Mouse (Mus musculus): Measurements from ENCODE around the gene Srrm2. TPM values are rescaled to one million over a fixed set of nuclear protein-coding genes. Genes with fewer than 3 reads are reported as not detected.
"Not testable (repeated sequence)": the region's sequence is repeated elsewhere in the genome, so short reads cannot be mapped to it uniquely, and the experiment has no call there.

Srrm2 gene
- polyA plus RNA-seq, 1 experiment from 2014 or later: 172 TPM

DNA sequence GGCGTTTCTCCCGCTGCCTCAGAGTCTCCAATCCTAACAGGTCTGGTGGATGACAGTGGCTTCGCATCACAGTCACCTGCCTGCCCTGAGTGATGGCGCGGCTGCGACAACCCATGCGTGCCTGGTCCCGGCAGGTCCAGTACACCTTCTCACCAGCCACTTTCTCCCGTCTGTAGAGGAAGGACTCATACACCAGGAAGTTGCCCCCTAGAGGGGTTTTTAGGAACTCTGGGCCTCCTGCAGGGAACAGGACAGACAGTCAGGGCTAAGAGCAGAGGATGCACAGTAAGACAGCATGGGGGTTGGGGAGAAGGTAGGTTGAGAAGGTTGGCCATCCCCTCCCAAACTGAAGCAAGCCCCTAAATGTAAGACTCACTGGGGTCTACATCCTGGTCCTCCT lies 30.1 kb upstream of the Srrm2 start:
- no peaks in the 10 kb centered on the region for H3K36me3 ChIP-seq (ENCODE audit: control insufficient read depth, insufficient read depth)

DNA sequence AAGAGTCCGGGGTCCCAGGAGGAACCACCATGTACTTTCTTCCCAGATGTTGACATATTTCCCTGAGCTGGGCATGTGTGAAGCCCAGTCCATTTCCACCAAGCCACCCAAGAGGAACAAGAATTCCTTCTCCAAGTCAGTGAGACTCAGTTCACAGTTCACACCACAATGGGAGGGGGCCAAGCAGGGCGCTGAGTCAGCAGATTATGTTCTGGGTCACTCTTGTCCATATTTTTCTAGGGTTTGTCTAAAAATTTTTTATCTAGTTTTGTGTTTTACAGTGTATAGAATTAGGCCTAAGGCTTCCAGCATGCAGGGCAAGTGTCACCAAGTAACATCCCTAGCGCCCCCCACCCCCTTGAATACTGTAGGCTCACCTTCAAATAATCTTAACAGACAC lies 29.2 kb upstream of the Srrm2 start:
- no peak overlapping the region for H3K9ac ChIP-seq (ENCODE audit: low read depth, low read length)
- H3K4me2 ChIP-seq (ENCODE audit: low read depth, low read length): no peak overlapping the region
- H3K9me3 ChIP-seq (replicated peaks; ENCODE audit: control insufficient read depth, low read length): no peaks in the 10 kb centered on the region
- H3K4me1 ChIP-seq (ENCODE audit: control insufficient read depth, low read depth, low read length): no peaks in the 10 kb centered on the region
- no peaks in the 10 kb centered on the region for H3K27me3 ChIP-seq (ENCODE audit: control insufficient read depth, insufficient read depth, low read depth, low read length)
- ATAC-seq (ENCODE audit: low read depth): no peak
- no peak overlapping the region for H3K27ac ChIP-seq (ENCODE audit: low read length)
- WGBS (ENCODE audit: insufficient replicate concordance): 72% methylated on average over 3 of the region's 3 CpGs
- no peaks in the 10 kb centered on the region for H3K36me3 ChIP-seq (ENCODE audit: control insufficient read depth, insufficient read depth)
- no peak overlapping the region for H3K4me3 ChIP-seq (ENCODE audit: low read depth, low read length)

More for the DNA sequence above, 30.1 kb upstream of the Srrm2 start:
- no peak overlapping the region for H3K27ac ChIP-seq (ENCODE audit: low read length)
- no peaks in the 10 kb centered on the region for H3K27me3 ChIP-seq (ENCODE audit: control insufficient read depth, insufficient read depth, low read depth, low read length)
- no peak overlapping the region for H3K4me2 ChIP-seq (ENCODE audit: low read depth, low read length)
- 78% methylated on average over 9 of the region's 9 CpGs for WGBS (ENCODE audit: insufficient replicate concordance)
- H3K4me1 ChIP-seq (ENCODE audit: control insufficient read depth, low read depth, low read length): no peaks in the 10 kb centered on the region
- H3K4me3 ChIP-seq (ENCODE audit: low read depth, low read length): no peak overlapping the region
- ATAC-seq (ENCODE audit: low read depth): no peak
- no peaks in the 10 kb centered on the region for H3K9me3 ChIP-seq (replicated peaks; ENCODE audit: control insufficient read depth, low read length)
- no peak overlapping the region for H3K9ac ChIP-seq (ENCODE audit: low read depth, low read length)

DNA sequence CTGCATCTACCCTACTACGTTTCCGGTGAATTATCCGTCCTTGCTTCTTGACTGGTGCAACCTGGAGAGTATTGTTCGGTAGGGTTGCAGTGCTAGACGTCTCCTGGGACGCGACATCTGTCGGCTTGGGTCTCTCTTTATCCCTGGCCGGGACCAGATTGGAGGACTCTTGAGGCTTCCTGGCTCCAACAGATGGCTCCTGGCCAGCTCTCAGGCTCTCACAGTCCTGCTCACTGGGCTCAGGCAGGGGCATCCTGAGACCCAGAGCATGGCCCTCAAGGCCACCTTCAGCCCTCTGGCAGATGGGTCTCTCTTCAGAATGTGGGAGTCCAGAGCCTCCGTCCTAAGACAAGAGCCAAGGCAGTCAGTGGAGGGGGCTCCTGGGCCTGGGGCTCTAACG lies 27.4 kb upstream of the Srrm2 start:
- Histone ChIP-seq H3K4me3 (ENCODE audit: low read depth, low read length) (no peak overlapping the region), H3K9ac (ENCODE audit: low read depth, low read length) (no peak overlapping the region), H3K27ac (ENCODE audit: low read length) (no peak overlapping the region), H3K36me3 (ENCODE audit: control insufficient read depth, insufficient read depth) (no peaks in the 10 kb centered on the region), H3K4me2 (ENCODE audit: low read depth, low read length) (no peak overlapping the region), H3K4me1 (ENCODE audit: control insufficient read depth, low read depth, low read length) (no peaks in the 10 kb centered on the region), H3K9me3 (replicated peaks; ENCODE audit: control insufficient read depth, low read length) (no peaks in the 10 kb centered on the region), H3K27me3 (ENCODE audit: control insufficient read depth, insufficient read depth, low read depth, low read length) (no peaks in the 10 kb centered on the region)
- 80% methylated on average over 11 of the region's 11 CpGs for WGBS (ENCODE audit: insufficient replicate concordance)
- ATAC-seq (ENCODE audit: low read depth): no peak

DNA sequence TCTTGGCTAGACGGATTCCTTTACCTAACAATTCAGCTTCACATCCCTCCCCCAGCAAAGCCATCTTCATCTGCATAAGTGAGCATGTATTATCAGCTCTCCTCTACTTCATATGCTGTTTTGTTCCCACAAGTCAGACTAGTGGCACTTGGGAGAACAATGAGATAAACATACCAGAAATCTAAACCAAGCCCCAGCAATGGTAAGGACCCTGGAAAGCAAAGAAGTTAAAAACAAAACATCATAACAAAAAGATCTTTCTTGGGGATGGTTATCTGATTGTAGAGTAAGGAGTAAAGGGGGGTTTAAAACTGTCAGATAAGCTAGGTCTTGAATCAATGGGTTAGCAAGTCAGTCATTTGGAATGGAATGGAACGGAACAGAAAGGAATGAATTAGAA lies 19.8 kb upstream of the Srrm2 start:
- no peaks in the 10 kb centered on the region for H3K27me3 ChIP-seq (ENCODE audit: control insufficient read depth, insufficient read depth, low read depth, low read length)
- WGBS (ENCODE audit: insufficient replicate concordance): 33% methylated on average over 2 of the region's 2 CpGs
- no peaks in the 10 kb centered on the region for H3K36me3 ChIP-seq (ENCODE audit: control insufficient read depth, insufficient read depth)

DNA sequence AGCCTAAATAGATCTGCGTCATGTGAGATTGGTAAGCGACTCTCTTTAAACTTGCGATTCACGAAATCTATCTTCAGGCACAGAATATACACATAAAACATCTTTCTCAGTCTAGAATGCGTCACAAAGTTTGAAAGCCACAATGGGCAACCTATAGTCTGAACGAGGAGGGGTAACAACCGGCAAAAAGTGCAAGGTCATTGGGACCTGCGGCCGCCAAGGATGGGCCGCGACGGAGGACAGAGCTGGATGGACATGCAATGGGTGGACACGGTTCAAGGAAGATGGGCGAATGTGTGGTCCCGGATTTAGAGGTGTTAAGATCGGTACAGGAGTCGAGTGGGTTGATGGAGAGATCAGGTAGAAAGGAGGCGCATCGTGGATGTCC lies 19.4 kb upstream of the Srrm2 start:
- peaks cover 9% of the 10 kb centered on the region for H3K4me1 ChIP-seq (ENCODE audit: control insufficient read depth, low read depth, low read length)
- H3K27me3 ChIP-seq (ENCODE audit: control insufficient read depth, insufficient read depth, low read depth, low read length): no peaks in the 10 kb centered on the region
- H3K4me2 ChIP-seq (ENCODE audit: low read depth, low read length): peak overlapping the region; percentile 89
- WGBS (ENCODE audit: insufficient replicate concordance): 2% methylated on average over 19 of the region's 19 CpGs
- peak; percentile 11 for ATAC-seq (ENCODE audit: low read depth)
- H3K36me3 ChIP-seq (ENCODE audit: control insufficient read depth, insufficient read depth): no peaks in the 10 kb centered on the region
- H3K27ac ChIP-seq (ENCODE audit: low read length): peak overlapping the region; percentile 75
- peak overlapping the region; percentile 97 for H3K9ac ChIP-seq (ENCODE audit: low read depth, low read length)
- H3K9me3 ChIP-seq (replicated peaks; ENCODE audit: control insufficient read depth, low read length): no peaks in the 10 kb centered on the region
- H3K4me3 ChIP-seq (ENCODE audit: low read depth, low read length): peak overlapping the region; percentile 95

More for the DNA sequence above, 19.8 kb upstream of the Srrm2 start:
- no peak for ATAC-seq (ENCODE audit: low read depth)
- H3K4me3 ChIP-seq (ENCODE audit: low read depth, low read length): peak overlapping the region; percentile 95
- H3K9ac ChIP-seq (ENCODE audit: low read depth, low read length): peak overlapping the region; percentile 97
- no peak overlapping the region; the same call in 1 of the 2 replicates for H3K27ac ChIP-seq (ENCODE audit: low read length)
- H3K4me1 ChIP-seq (ENCODE audit: control insufficient read depth, low read depth, low read length): peaks cover 9% of the 10 kb centered on the region
- H3K9me3 ChIP-seq (replicated peaks; ENCODE audit: control insufficient read depth, low read length): no peaks in the 10 kb centered on the region
- peak overlapping the region; percentile 89 for H3K4me2 ChIP-seq (ENCODE audit: low read depth, low read length)

DNA sequence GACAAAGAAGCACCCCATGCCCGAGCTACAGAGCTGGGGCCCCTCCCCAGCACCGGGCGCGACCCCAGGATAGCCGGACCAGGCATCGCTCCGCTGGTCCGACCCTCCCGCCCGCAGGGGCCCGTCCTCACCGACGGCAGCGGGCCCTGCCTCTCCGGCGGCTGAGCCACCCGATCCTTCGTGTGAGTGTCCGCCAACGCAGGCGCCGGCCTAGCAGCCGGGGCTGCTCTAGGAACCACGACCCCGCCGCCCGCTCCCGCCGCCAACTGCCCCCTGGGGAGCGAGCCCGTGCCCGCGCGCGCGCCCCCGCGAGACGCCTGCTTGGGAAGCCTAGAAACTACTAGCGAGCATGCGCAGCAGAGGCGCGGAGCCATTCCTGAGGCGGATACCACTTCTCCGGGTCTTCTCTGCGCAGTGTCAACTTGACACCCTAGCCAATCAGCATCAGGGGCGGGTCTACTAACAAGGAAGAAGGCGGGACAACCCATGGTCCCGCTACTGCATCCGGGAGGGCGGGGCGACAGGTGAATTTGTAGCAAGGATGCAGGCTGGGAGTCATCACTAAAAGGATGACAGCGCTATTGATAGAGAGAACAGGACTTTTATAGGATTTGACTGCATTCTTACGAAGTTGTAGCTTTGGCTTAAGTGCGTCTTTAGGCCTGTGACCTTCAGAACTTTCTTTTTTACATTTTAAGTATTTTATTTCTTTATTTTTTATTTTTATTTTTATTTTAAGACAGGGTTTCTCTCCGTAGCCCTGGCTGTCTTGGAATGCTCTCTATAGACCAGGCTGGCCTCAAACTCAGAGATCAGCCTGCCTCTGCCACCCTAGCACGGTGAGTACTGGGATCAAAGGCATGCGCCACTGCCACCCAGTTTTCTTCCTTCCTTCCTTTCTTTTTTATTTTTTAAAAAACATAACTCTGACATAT lies 18.8 kb upstream of the Srrm2 start, which contains the start of gene Flywch1:
Gene Flywch1, minus strand, starts transcription at position 319 of the 935 bp plus-strand sequence.
- peaks cover 9% of the 10 kb centered on the region for H3K4me1 ChIP-seq (ENCODE audit: control insufficient read depth, low read depth, low read length)
- H3K36me3 ChIP-seq (ENCODE audit: control insufficient read depth, insufficient read depth): no peaks in the 10 kb centered on the region
- H3K9ac ChIP-seq (ENCODE audit: low read depth, low read length): peak within 1 kb of the TSS; percentile 97
- H3K4me3 ChIP-seq (ENCODE audit: low read depth, low read length): peak within 1 kb of the TSS; percentile 95
- peak within 1 kb of the TSS; percentile 89 for H3K4me2 ChIP-seq (ENCODE audit: low read depth, low read length)
- H3K9me3 ChIP-seq (replicated peaks; ENCODE audit: control insufficient read depth, low read length): no peaks in the 10 kb centered on the region
- no peaks in the 10 kb centered on the region for H3K27me3 ChIP-seq (ENCODE audit: control insufficient read depth, insufficient read depth, low read depth, low read length)
- H3K27ac ChIP-seq (ENCODE audit: low read length): peak within 1 kb of the TSS; percentile 75
- ATAC-seq (ENCODE audit: low read depth): peak; percentile 99
- WGBS (ENCODE audit: insufficient replicate concordance): 3% methylated on average over 56 of the region's 58 CpGs

DNA sequence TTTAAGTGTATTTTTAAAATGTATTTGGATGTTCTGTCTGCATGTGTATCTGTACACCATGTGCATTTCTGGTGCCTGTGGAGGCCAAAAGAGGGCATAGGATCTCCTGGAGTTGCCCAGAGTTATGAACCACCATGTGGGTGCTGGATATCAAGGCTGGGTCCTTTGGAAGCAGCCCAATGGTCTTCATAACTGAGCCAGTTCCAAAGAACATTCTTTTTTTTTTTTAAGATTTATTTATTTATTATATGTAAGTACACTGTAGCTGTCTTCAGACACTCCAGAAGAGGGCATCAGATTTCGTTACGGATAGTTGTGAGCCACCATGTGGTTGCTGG lies 18.1 kb upstream of the Srrm2 start:
- not testable (repeated sequence) for H3K9ac ChIP-seq (ENCODE audit: low read depth, low read length); H3K4me3 ChIP-seq (ENCODE audit: low read depth, low read length); H3K27me3 ChIP-seq (ENCODE audit: control insufficient read depth, insufficient read depth, low read depth, low read length); ATAC-seq (ENCODE audit: low read depth); H3K9me3 ChIP-seq (replicated peaks; ENCODE audit: control insufficient read depth, low read length); H3K27ac ChIP-seq (ENCODE audit: low read length); H3K36me3 ChIP-seq (ENCODE audit: control insufficient read depth, insufficient read depth); H3K4me1 ChIP-seq (ENCODE audit: control insufficient read depth, low read depth, low read length)
- WGBS (ENCODE audit: insufficient replicate concordance): 76% methylated on average over 2 of the region's 2 CpGs
- peak overlapping the region; percentile 51; the same call in 1 of the 2 replicates for H3K4me2 ChIP-seq (ENCODE audit: low read depth, low read length)

DNA sequence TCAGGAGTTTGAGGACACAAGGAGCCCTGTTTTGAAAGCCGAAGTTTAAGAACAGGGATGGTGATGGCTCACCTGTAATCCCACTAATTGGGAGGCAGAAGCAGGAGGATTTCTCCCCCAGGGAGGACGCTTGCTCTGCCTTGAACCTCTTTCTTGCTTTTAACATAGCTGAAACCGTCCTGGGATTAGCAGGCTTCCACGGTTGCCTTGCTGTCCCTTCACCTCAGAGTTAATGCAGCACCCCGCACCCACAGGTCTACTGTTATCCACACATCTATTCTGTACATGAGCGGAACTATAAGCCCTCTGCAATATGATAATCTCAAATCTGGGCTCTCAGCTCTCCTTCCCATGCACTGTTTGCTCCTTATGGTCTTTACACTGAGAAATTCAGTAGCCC lies 16.7 kb upstream of the Srrm2 start:
- Histone ChIP-seq H3K9ac (ENCODE audit: low read depth, low read length) (no peak overlapping the region), H3K4me2 (ENCODE audit: low read depth, low read length) (no peak overlapping the region), H3K4me3 (ENCODE audit: low read depth, low read length) (no peak overlapping the region), H3K27me3 (ENCODE audit: control insufficient read depth, insufficient read depth, low read depth, low read length) (no peaks in the 10 kb centered on the region), H3K4me1 (ENCODE audit: control insufficient read depth, low read depth, low read length) (peaks cover 9% of the 10 kb centered on the region), H3K27ac (ENCODE audit: low read length) (no peak overlapping the region), H3K9me3 (replicated peaks; ENCODE audit: control insufficient read depth, low read length) (no peaks in the 10 kb centered on the region), H3K36me3 (ENCODE audit: control insufficient read depth, insufficient read depth) (no peaks in the 10 kb centered on the region)
- no peak for ATAC-seq (ENCODE audit: low read depth)
- 54% methylated on average over 6 of the region's 6 CpGs for WGBS (ENCODE audit: insufficient replicate concordance)

DNA sequence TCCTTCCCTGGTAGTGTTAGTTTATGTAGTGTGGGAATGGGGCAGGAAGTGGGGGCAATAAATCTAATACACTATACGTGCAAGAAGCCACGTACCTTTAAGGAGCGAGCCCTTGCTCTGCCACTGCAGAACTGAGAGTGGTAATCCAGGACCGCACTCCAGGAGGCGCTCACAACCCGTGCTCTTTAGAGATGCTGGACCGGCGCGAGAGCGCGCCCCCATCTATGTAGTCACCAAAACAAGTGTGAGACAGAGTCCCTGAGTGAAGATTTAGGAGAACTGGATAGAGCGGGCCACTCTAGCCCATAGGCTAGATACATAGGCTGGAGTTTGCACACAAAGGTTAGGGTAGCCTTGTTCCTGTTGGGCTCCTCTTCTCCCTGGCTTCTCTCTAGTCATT lies 16.2 kb upstream of the Srrm2 start:
- no peak overlapping the region for H3K4me2 ChIP-seq (ENCODE audit: low read depth, low read length)

More for the DNA sequence above, 16.2 kb upstream of the Srrm2 start:
- no peak overlapping the region for H3K4me3 ChIP-seq (ENCODE audit: low read depth, low read length)
- no peaks in the 10 kb centered on the region for H3K9me3 ChIP-seq (replicated peaks; ENCODE audit: control insufficient read depth, low read length)
- 3% methylated on average over 12 of the region's 12 CpGs for WGBS (ENCODE audit: insufficient replicate concordance)
- H3K4me1 ChIP-seq (ENCODE audit: control insufficient read depth, low read depth, low read length): peaks cover 9% of the 10 kb centered on the region
- ATAC-seq (ENCODE audit: low read depth): peak; percentile 32
- no peak overlapping the region for H3K9ac ChIP-seq (ENCODE audit: low read depth, low read length)
- no peaks in the 10 kb centered on the region for H3K27me3 ChIP-seq (ENCODE audit: control insufficient read depth, insufficient read depth, low read depth, low read length)
- H3K36me3 ChIP-seq (ENCODE audit: control insufficient read depth, insufficient read depth): no peaks in the 10 kb centered on the region
- H3K27ac ChIP-seq (ENCODE audit: low read length): no peak overlapping the region

Data from liver, embryonic 16.5 days (tissue).